Mouse (Mus musculus): Measurements from ENCODE around the gene Map6. TPM values are rescaled to one million over a fixed set of nuclear protein-coding genes. Genes with fewer than 3 reads are reported as not detected.
A peak's percentile ranks its signal among the peaks of the same experiment; 100 is the strongest.

Map6 gene
- total and polyA plus RNA-seq, 2 experiments from 2014 or later, result 98.0 to 234 TPM

- WGBS, result 19% methylated on average over 6 of the region's 6 CpGs
- Histone ChIP-seq H3K36me3 (ENCODE audit: insufficient read depth) (peaks cover 4% of the 10 kb centered on the region; the same call in 1 of the 2 replicates), H3K4me3 (ENCODE audit: low read depth, low read length) (no peak overlapping the region), H3K27me3 (ENCODE audit: insufficient read depth, low read length) (no peaks in the 10 kb centered on the region), H3K9me3 (ENCODE audit: low read length) (no peaks in the 10 kb centered on the region), H3K9ac (0 out of 2 replicates have a peak overlapping the region, but pooled peaks have one; percentile 18), H3K4me2 (ENCODE audit: low read depth) (peak overlapping the region; percentile 13; the same call in 1 of the 2 replicates), H3K4me1 (ENCODE audit: insufficient read depth) (peaks cover 29% of the 10 kb centered on the region), H3K27ac (ENCODE audit: low read depth, low read length) (no peak overlapping the region)
- ATAC-seq (peak; percentile 82), DNase-seq (peak; percentile 67)
- no peak for TF ChIP-seq CTCF (IDR thresholded peaks at IDR 0.05; ENCODE audit: low read depth)
Measured at GRCm38 (mm10) chr7:99275131-99275530, 7.9 kb downstream of the Map6 start.

- ATAC-seq (no peak), DNase-seq (no peak)
- 95% methylated on average over 1 of the region's 1 CpGs for WGBS
- Histone ChIP-seq H3K4me3 (ENCODE audit: low read depth, low read length) (no peak overlapping the region), H3K9ac (no peak overlapping the region), H3K27ac (ENCODE audit: low read depth, low read length) (no peak overlapping the region), H3K9me3 (ENCODE audit: low read length) (no peaks in the 10 kb centered on the region), H3K36me3 (ENCODE audit: insufficient read depth) (peaks cover 4% of the 10 kb centered on the region; the same call in 1 of the 2 replicates), H3K4me1 (ENCODE audit: insufficient read depth) (peaks cover 15% of the 10 kb centered on the region), H3K4me2 (ENCODE audit: low read depth) (no peak overlapping the region), H3K27me3 (ENCODE audit: insufficient read depth, low read length) (no peaks in the 10 kb centered on the region)
- no peak for TF ChIP-seq CTCF (IDR thresholded peaks at IDR 0.05; ENCODE audit: low read depth)
Measured at GRCm38 (mm10) chr7:99276679-99277078, 9.4 kb downstream of the Map6 start.

GRCm38 (mm10) chr7:99278309-99278708 lies 11.1 kb downstream of the Map6 start:
- no peak overlapping the region for H3K4me2 ChIP-seq (ENCODE audit: low read depth)
- no peak overlapping the region for H3K27ac ChIP-seq (ENCODE audit: low read depth, low read length)
- H3K4me3 ChIP-seq (ENCODE audit: low read depth, low read length), result no peak overlapping the region
- H3K27me3 ChIP-seq (ENCODE audit: insufficient read depth, low read length), result no peaks in the 10 kb centered on the region
- DNase-seq (no peak), ATAC-seq (no peak)
- no peak for TF ChIP-seq CTCF (IDR thresholded peaks at IDR 0.05; ENCODE audit: low read depth)
- H3K4me1 ChIP-seq (ENCODE audit: insufficient read depth), result peaks cover 12% of the 10 kb centered on the region; the same call in 1 of the 2 replicates
- no peak overlapping the region for H3K9ac ChIP-seq
- 86% methylated on average over 8 of the region's 8 CpGs for WGBS
- no peaks in the 10 kb centered on the region for H3K9me3 ChIP-seq (ENCODE audit: low read length)
- peaks cover 4% of the 10 kb centered on the region; the same call in 1 of the 2 replicates for H3K36me3 ChIP-seq (ENCODE audit: insufficient read depth)

- no peak for TF ChIP-seq CTCF (IDR thresholded peaks at IDR 0.05; ENCODE audit: low read depth)
- DNase-seq, result no peak
- Histone ChIP-seq H3K4me3 (ENCODE audit: low read depth, low read length) (no peak overlapping the region), H3K27me3 (ENCODE audit: insufficient read depth, low read length) (no peaks in the 10 kb centered on the region), H3K9ac (no peak overlapping the region), H3K4me2 (ENCODE audit: low read depth) (no peak overlapping the region), H3K9me3 (ENCODE audit: low read length) (no peaks in the 10 kb centered on the region), H3K4me1 (ENCODE audit: insufficient read depth) (peaks cover 3% of the 10 kb centered on the region; the same call in 1 of the 2 replicates), H3K27ac (ENCODE audit: low read depth, low read length) (no peak overlapping the region), H3K36me3 (ENCODE audit: insufficient read depth) (0 out of 2 replicates have a peak, but pooled peaks cover 4% of the 10 kb centered on the region)
- no peak for ATAC-seq
- WGBS, result 29% methylated on average over 8 of the region's 8 CpGs
Measured at GRCm38 (mm10) chr7:99279586-99279985, 12.3 kb downstream of the Map6 start.

GRCm38 (mm10) chr7:99287287-99287686 lies 20.0 kb downstream of the Map6 start:
- Histone ChIP-seq H3K27ac (ENCODE audit: low read depth, low read length) (peak overlapping the region; percentile 67), H3K9ac (no peak overlapping the region), H3K4me2 (ENCODE audit: low read depth) (no peak overlapping the region), H3K9me3 (ENCODE audit: low read length) (no peaks in the 10 kb centered on the region), H3K4me3 (ENCODE audit: low read depth, low read length) (no peak overlapping the region), H3K27me3 (ENCODE audit: insufficient read depth, low read length) (no peaks in the 10 kb centered on the region), H3K36me3 (ENCODE audit: insufficient read depth) (peaks cover 6% of the 10 kb centered on the region; the same call in 1 of the 2 replicates), H3K4me1 (ENCODE audit: insufficient read depth) (peaks cover 7% of the 10 kb centered on the region; the same call in 1 of the 2 replicates)
- no peak for TF ChIP-seq CTCF (IDR thresholded peaks at IDR 0.05; ENCODE audit: low read depth)
- WGBS, result 5% methylated on average over 3 of the region's 3 CpGs
- DNase-seq, result peak; percentile 85
- peak; percentile 97 for ATAC-seq

- Histone ChIP-seq H3K9me3 (ENCODE audit: low read length) (no peaks in the 10 kb centered on the region), H3K4me2 (ENCODE audit: low read depth) (no peak overlapping the region), H3K4me1 (ENCODE audit: insufficient read depth) (peaks cover 11% of the 10 kb centered on the region; the same call in 1 of the 2 replicates), H3K4me3 (ENCODE audit: low read depth, low read length) (no peak overlapping the region), H3K27me3 (ENCODE audit: insufficient read depth, low read length) (no peaks in the 10 kb centered on the region), H3K9ac (no peak overlapping the region), H3K27ac (ENCODE audit: low read depth, low read length) (no peak overlapping the region), H3K36me3 (ENCODE audit: insufficient read depth) (peaks cover 16% of the 10 kb centered on the region)
- DNase-seq (no peak), ATAC-seq (no peak)
- 64% methylated on average over 8 of the region's 8 CpGs for WGBS
- no peak for TF ChIP-seq CTCF (IDR thresholded peaks at IDR 0.05; ENCODE audit: low read depth)
Measured at GRCm38 (mm10) chr7:99290008-99290407, 22.8 kb downstream of the Map6 start.

- Histone ChIP-seq H3K4me2 (ENCODE audit: low read depth) (no peak overlapping the region), H3K9me3 (ENCODE audit: low read length) (no peaks in the 10 kb centered on the region), H3K9ac (no peak overlapping the region), H3K4me3 (ENCODE audit: low read depth, low read length) (no peak overlapping the region), H3K4me1 (ENCODE audit: insufficient read depth) (peaks cover 17% of the 10 kb centered on the region; the same call in 1 of the 2 replicates), H3K27ac (ENCODE audit: low read depth, low read length) (no peak overlapping the region), H3K27me3 (ENCODE audit: insufficient read depth, low read length) (no peaks in the 10 kb centered on the region), H3K36me3 (ENCODE audit: insufficient read depth) (peaks cover 16% of the 10 kb centered on the region)
- ATAC-seq (peak; percentile 10; the same call in 1 of the 2 replicates), DNase-seq (no peak)
- no peak for TF ChIP-seq CTCF (IDR thresholded peaks at IDR 0.05; ENCODE audit: low read depth)
- WGBS, result 58% methylated on average over 6 of the region's 6 CpGs
Measured at GRCm38 (mm10) chr7:99290925-99291324, 23.7 kb downstream of the Map6 start.

Measured in forebrain, postnatal 0 days (tissue).